Mouse (Mus musculus) liver, embryonic 16.5 days (tissue): Measurements from ENCODE around the gene Cacna1a. TPM values are rescaled to one million over a fixed set of nuclear protein-coding genes. Genes with fewer than 3 reads are reported as not detected.

ENCODE experiments used
- ATAC-seq: fragments of 200-750 bp; cut with Nextera tagmentation; 2 replicates; pipeline ENCODE4 v1.8.0; 2017; ENCODE audit warnings: low read depth, mild to moderate bottlenecking, moderate number of reproducible peaks, moderate library complexity
- H3K27ac ChIP-seq: fragments of 300-500 bp; sonication (generic); 2 replicates; pipeline ENCODE4 v1.5.1; 2014; ENCODE audit warnings: mild to moderate bottlenecking, low read length
- H3K27me3 ChIP-seq: fragments of 300-500 bp; sonication (generic); 2 replicates; pipeline ENCODE4 v1.6.1; 2014; ENCODE audit warnings: low read depth, low read length, mixed read lengths; ENCODE audit not compliant: control insufficient read depth, insufficient read depth
- H3K36me3 ChIP-seq: fragments of 300-500 bp; sonication (generic); 2 replicates; pipeline ENCODE4 v1.6.1; 2014; ENCODE audit warnings: mild to moderate bottlenecking; ENCODE audit not compliant: control insufficient read depth, insufficient read depth
- H3K4me1 ChIP-seq: fragments of 300-500 bp; sonication (generic); 2 replicates; pipeline ENCODE4 v1.6.1; 2014; ENCODE audit warnings: low read depth, low read length, mixed read lengths; ENCODE audit not compliant: control insufficient read depth
- H3K4me2 ChIP-seq: fragments of 300-500 bp; sonication (generic); 2 replicates; pipeline ENCODE4 v1.6.1; 2014; ENCODE audit warnings: low read depth, low read length, mixed read lengths
- H3K4me3 ChIP-seq: fragments of 300-500 bp; sonication (generic); 2 replicates; pipeline ENCODE4 v1.5.1; 2014; ENCODE audit warnings: low read depth, mild to moderate bottlenecking, low read length
- H3K9ac ChIP-seq: fragments of 300-500 bp; sonication (generic); 2 replicates; pipeline ENCODE4 v1.6.1; 2014; ENCODE audit warnings: low read depth, low read length
- H3K9me3 ChIP-seq: fragments of 300-500 bp; sonication (generic); replicated peaks from 2 replicates; pipeline ENCODE4 v1.6.1; 2016; ENCODE audit warnings: low read length; ENCODE audit not compliant: control insufficient read depth
- WGBS: fragments of 180-500 bp; shearing (Covaris S2); extraction: QIAGEN DNeasy Blood & Tissue Kit; methylation state at CpG from one replicate; pipeline ENCODE4 v1.1.7; 2014; ENCODE audit not compliant: insufficient replicate concordance; 5-methylcytosine and 5-hydroxymethylcytosine counted together
- polyA plus RNA-seq: library from polyadenylated mRNA; unstranded; fragments of >200 nt; fragmentation: Nextera tagmentation; extraction: Ambion mirVana; gene quantifications from 2 replicates; pipeline ENCODE4 v1.2.1, GENCODE M21; 2015

The Cacna1a gene
- polyA plus RNA-seq, 1 experiment from 2014 or later, result 0.32 TPM

DNA sequence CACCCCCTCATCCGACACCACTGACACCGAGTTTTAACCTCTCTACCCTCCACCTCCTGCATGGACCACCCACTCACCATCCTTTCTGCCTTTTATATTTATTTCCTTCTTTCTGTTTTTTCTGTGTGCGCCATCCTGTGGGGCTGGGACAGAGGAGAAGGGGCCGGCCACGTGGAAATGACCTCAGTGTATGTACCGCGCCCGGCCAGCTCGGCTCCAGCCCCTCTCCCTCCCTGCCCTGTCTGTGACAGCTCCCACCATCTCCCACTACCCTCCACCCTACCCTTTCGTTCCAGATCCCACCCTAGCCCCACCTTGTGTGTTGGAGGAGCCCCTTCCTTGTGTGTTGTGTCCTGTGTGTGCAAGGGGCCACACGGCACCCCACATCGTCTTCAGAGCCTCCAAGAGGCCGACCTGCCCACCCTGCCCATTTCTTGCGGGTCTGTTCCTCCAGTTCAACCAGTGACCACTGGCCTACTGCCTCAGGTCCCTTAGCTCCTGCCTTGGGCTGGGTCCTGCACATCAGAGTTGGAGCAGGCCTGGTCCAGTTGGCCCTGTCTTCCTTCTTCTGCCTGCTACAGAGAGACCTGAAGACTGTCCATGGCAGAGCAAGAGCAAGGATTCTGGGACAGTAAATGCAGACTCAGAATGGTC, 247.3 kb downstream of the Cacna1a start:
- H3K27ac ChIP-seq, result no peak overlapping the region
- H3K4me2 ChIP-seq, result no peak overlapping the region
- H3K9ac ChIP-seq, result no peak overlapping the region
- peaks cover 12% of the 10 kb centered on the region for H3K4me1 ChIP-seq
- ATAC-seq, result no peak
- no peaks in the 10 kb centered on the region for H3K36me3 ChIP-seq
- peaks cover 16% of the 10 kb centered on the region for H3K27me3 ChIP-seq
- H3K9me3 ChIP-seq, result no peaks in the 10 kb centered on the region
- H3K4me3 ChIP-seq, result no peak overlapping the region
- WGBS, result 64% methylated on average over 14 of the region's 14 CpGs

GRCm38 (mm10) chr8:84636051-84636691, 247.9 kb downstream of the Cacna1a start:
- Histone ChIP-seq H3K36me3 (no peaks in the 10 kb centered on the region), H3K4me3 (no peak overlapping the region), H3K27me3 (peaks cover 16% of the 10 kb centered on the region), H3K27ac (no peak overlapping the region), H3K4me2 (no peak overlapping the region), H3K9me3 (no peaks in the 10 kb centered on the region), H3K9ac (no peak overlapping the region), H3K4me1 (peaks cover 16% of the 10 kb centered on the region)
- 77% methylated on average over 17 of the region's 17 CpGs for WGBS
- ATAC-seq, result no peak

GRCm38 (mm10) chr8:84637946-84638554, 249.8 kb downstream of the Cacna1a start:
- no peak for ATAC-seq
- Histone ChIP-seq H3K36me3 (no peaks in the 10 kb centered on the region), H3K27ac (no peak overlapping the region), H3K27me3 (peaks cover 16% of the 10 kb centered on the region), H3K9me3 (no peaks in the 10 kb centered on the region), H3K4me1 (peaks cover 16% of the 10 kb centered on the region), H3K9ac (peak overlapping the region; percentile 76), H3K4me2 (peak overlapping the region; percentile 96), H3K4me3 (peak overlapping the region; percentile 74)
- 45% methylated on average over 8 of the region's 8 CpGs for WGBS

GRCm38 (mm10) chr8:84638555-84639161, 250.4 kb downstream of the Cacna1a start:
- H3K4me3 ChIP-seq, result peak overlapping the region; percentile 74
- H3K27ac ChIP-seq, result peak overlapping the region; percentile 50; the same call in 1 of the 2 replicates
- ATAC-seq, result 0 out of 2 replicates have a peak, but pooled peaks have one; percentile 2
- H3K4me1 ChIP-seq, result peaks cover 16% of the 10 kb centered on the region
- H3K9me3 ChIP-seq, result no peaks in the 10 kb centered on the region
- H3K36me3 ChIP-seq, result no peaks in the 10 kb centered on the region
- WGBS, result under 1% methylated on average over 52 of the region's 52 CpGs
- peak overlapping the region; percentile 96 for H3K4me2 ChIP-seq
- H3K27me3 ChIP-seq, result peaks cover 16% of the 10 kb centered on the region
- peak overlapping the region; percentile 76 for H3K9ac ChIP-seq

DNA sequence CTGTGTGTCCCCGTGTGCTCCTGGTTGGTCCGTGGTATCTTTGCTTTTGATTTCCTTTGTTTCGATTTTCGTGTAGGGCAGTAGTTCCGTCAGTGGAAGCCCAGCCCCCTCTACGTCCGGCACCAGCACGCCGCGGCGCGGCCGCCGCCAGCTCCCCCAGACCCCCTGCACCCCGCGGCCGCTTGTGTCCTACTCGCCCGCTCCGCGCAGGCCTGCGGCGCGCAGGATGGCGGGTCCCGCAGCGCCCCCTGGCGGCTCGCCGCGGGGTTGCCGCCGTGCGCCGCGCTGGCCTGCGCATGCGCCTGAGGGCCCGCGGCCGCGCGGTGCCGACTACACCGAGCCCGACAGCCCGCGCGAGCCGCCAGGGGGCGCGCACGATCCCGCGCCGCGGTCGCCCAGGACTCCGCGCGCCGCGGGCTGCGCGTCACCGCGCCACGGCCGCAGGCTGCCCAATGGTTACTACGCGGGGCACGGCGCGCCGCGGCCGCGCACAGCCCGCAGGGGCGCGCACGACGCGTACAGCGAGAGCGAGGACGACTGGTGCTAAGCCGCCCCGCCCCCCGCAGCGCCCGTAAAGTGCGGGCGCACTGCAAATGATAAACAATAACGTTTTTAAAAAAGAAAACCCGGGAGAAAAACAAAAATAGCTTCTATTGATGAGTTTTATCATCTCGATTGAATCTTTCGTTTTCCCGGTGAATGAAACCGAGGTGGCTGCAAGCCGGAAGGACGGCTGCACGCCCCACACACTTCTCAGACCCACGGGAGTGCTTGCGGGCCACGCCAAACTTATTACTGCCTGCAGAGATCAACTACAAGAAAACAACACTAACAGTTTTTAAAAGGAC, 251.1 kb downstream of the Cacna1a start:
- peak overlapping the region; percentile 76 for H3K9ac ChIP-seq
- H3K4me3 ChIP-seq, result peak overlapping the region; percentile 74
- H3K4me1 ChIP-seq, result peaks cover 16% of the 10 kb centered on the region
- H3K27ac ChIP-seq, result peak overlapping the region; percentile 52; the same call in 1 of the 2 replicates
- ATAC-seq, result peak; percentile 96
- H3K4me2 ChIP-seq, result peak overlapping the region; percentile 96
- WGBS, result under 1% methylated on average over 106 of the region's 106 CpGs
- H3K36me3 ChIP-seq, result no peaks in the 10 kb centered on the region
- H3K27me3 ChIP-seq, result peaks cover 16% of the 10 kb centered on the region
- H3K9me3 ChIP-seq, result no peaks in the 10 kb centered on the region

DNA sequence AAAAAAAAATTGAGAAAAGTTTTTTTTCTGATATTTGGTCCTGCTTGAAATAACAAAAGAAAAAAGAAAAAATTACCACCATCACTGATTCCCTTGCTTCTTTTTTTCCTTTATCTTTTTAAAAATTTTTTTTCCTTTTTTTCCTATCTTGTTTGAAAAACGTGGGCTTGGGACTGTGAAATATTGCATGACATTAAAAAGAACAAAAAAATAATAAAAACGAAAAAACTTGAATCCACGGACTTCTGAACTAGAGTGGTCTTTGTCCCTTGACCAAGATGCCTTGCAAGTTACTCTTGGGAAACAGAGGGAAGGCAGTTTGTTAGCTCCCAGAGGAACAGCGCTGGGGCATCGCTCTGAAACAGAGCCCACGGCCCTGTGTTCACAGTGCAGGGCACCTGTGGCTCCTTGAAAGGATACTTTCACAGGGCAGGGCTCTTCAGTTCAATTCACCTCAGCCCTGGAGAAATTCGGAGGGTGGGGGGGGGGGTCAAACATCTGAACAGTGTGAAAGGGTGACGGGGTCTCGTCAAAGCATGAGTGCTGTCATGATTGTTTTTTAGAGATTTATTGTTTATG, 251.9 kb downstream of the Cacna1a start:
- peaks cover 16% of the 10 kb centered on the region for H3K27me3 ChIP-seq
- peak overlapping the region; percentile 78 for H3K4me2 ChIP-seq
- H3K9ac ChIP-seq, result peak overlapping the region; percentile 65
- H3K27ac ChIP-seq, result 0 out of 2 replicates have a peak overlapping the region, but pooled peaks have one; percentile 52
- no peak for ATAC-seq
- H3K9me3 ChIP-seq, result no peaks in the 10 kb centered on the region
- no peaks in the 10 kb centered on the region for H3K36me3 ChIP-seq
- 40% methylated on average over 9 of the region's 9 CpGs for WGBS
- H3K4me1 ChIP-seq, result peaks cover 16% of the 10 kb centered on the region
- peak overlapping the region; percentile 73 for H3K4me3 ChIP-seq

DNA sequence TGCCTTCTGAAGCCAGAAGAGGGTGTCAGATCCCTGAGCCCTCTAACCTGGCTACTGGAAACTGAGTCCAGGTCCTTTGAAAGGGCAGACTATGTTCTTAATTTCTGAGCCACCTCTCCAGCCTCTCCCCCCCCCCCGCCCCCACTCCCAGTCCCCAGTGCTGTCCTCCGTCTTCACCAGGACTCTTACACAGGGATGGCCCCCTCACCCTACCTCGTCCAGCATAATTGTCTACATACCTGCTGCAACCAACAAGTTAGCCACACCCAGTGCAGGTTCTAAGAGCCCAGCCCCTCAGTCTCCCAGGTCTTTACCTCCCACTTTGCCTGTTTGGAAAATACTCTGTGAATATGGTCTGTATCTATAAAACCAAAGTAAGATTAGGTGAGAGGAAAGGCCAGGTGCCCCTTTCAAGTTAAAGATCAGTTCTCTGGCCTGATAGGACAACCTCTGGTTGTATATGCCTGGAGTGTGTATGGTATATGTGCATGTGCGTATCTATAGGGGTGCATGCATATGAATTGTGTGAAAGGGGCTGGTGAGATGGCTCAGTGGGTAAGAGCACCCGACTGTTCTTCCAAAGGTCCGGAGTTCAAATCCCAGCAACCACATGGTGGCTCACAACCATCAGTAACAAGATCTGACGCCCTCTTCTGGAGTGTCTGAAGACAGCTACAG, 252.5 kb downstream of the Cacna1a start:
- Histone ChIP-seq H3K4me3 (no peak overlapping the region), H3K4me2 (peak overlapping the region; percentile 78; the same call in 1 of the 2 replicates), H3K9ac (no peak overlapping the region), H3K27me3 (peaks cover 16% of the 10 kb centered on the region), H3K4me1 (peaks cover 16% of the 10 kb centered on the region), H3K27ac (no peak overlapping the region), H3K9me3 (no peaks in the 10 kb centered on the region), H3K36me3 (no peaks in the 10 kb centered on the region)
- no peak for ATAC-seq
- WGBS, result 68% methylated on average over 7 of the region's 7 CpGs
